Mouse (Mus musculus) CH12.LX (cell line): Measurements from ENCODE around the gene Ppard. TPM values are rescaled to one million over a fixed set of nuclear protein-coding genes. Genes with fewer than 3 reads are reported as not detected.
A peak's percentile ranks its signal among the peaks of the same experiment; 100 is the strongest.
"Not testable (repeated sequence)": the region's sequence is repeated elsewhere in the genome, so short reads cannot be mapped to it uniquely, and the experiment has no call there.

ENCODE experiments used
- DNase-seq: peaks from one replicate; pipeline ENCODE4 v3.0.0-alpha.2; 2013; ENCODE audit errors: extremely low read depth
- H3K27ac ChIP-seq: 2 replicates; pipeline ENCODE4 v1.5.1; 2012; ENCODE audit warnings: low read depth, mild to moderate bottlenecking, control low read depth, moderate library complexity; ENCODE audit not compliant: insufficient read depth
- H3K27me3 ChIP-seq: replicated peaks from 2 replicates; pipeline ENCODE3; 2012; ENCODE audit warnings: inconsistent platforms
- H3K36me3 ChIP-seq, 2 experiments: replicated peaks in 1 of 2; 2 replicates each; pipeline versions ENCODE3 to v1.6.1; 2012; ENCODE audit warnings: inconsistent platforms in 1 of 2, low read length in 1 of 2, mild to moderate bottlenecking in 1 of 2, mixed read lengths in 1 of 2, moderate library complexity in 1 of 2; ENCODE audit not compliant: control insufficient read depth in 1 of 2, insufficient read depth in 1 of 2
- H3K4me1 ChIP-seq, 2 experiments: 2 replicates each; pipeline ENCODE4 v1.6.1; 2012; ENCODE audit warnings: inconsistent platforms in 1 of 2, moderate library complexity in 1 of 2; ENCODE audit not compliant: insufficient read depth in 2 of 2, control insufficient read depth in 1 of 2
- H3K4me2 ChIP-seq: 2 replicates; pipeline ENCODE4 v1.6.1; 2012; ENCODE audit warnings: low read depth, mild to moderate bottlenecking, control low read depth; ENCODE audit not compliant: poor library complexity, insufficient read depth, severe bottlenecking
- H3K4me3 ChIP-seq, 3 experiments: fragments of 150-350 bp in 1 of 3; sonication (generic) in 1 of 3; replicated peaks in 1 of 3; 2 replicates each; pipeline versions ENCODE3 to v1.5.1; 2011 to 2012; ENCODE audit warnings: low read depth in 2 of 3, low read length in 2 of 3, mild to moderate bottlenecking in 2 of 3, moderate library complexity in 2 of 3, control low read depth in 1 of 3, improper control_type of control experiment in 1 of 3, inconsistent platforms in 1 of 3, mixed read lengths in 1 of 3; ENCODE audit not compliant: poor library complexity in 1 of 3
- H3K79me2 ChIP-seq: replicated peaks from 2 replicates; pipeline ENCODE4 v1.6.1; 2012; ENCODE audit warnings: mild to moderate bottlenecking, moderate library complexity; ENCODE audit not compliant: control insufficient read depth, poor library complexity, insufficient read depth, severe bottlenecking; ENCODE audit errors: extremely low read depth
- H3K9ac ChIP-seq: 2 replicates; pipeline ENCODE4 v1.6.1; 2012; ENCODE audit warnings: low read depth, mild to moderate bottlenecking, control low read depth, moderate library complexity; ENCODE audit not compliant: insufficient read depth
- H3K9me3 ChIP-seq: replicated peaks from 2 replicates; pipeline ENCODE3; 2012; ENCODE audit warnings: low read length, inconsistent platforms, mixed read lengths
- BHLHE40 ChIP-seq: IDR thresholded peaks from 2 replicates; pipeline ENCODE4 v1.6.1; 2011; ENCODE audit warnings: mild to moderate bottlenecking, low read depth, low read length, improper control_type of control experiment
- CHD2 ChIP-seq: IDR thresholded peaks from 2 replicates; pipeline ENCODE4 v1.6.1; 2011; ENCODE audit warnings: low read length, improper control_type of control experiment
- E2F4 ChIP-seq: IDR thresholded peaks from 2 replicates; pipeline ENCODE4 v1.6.1; 2011; ENCODE audit warnings: low read depth, low read length, improper control_type of control experiment; ENCODE audit not compliant: insufficient replicate concordance
- EP300 ChIP-seq: IDR thresholded peaks from 2 replicates; pipeline ENCODE4 v1.6.1; 2011; ENCODE audit warnings: low read length, improper control_type of control experiment
- HCFC1 ChIP-seq: IDR thresholded peaks from 2 replicates; pipeline ENCODE4 v1.6.1; 2012; ENCODE audit warnings: low read depth, mild to moderate bottlenecking, inconsistent platforms, low read length, improper control_type of control experiment
- JUN ChIP-seq: IDR thresholded peaks from 2 replicates; pipeline ENCODE4 v1.6.1; 2011; ENCODE audit warnings: low read depth, mild to moderate bottlenecking, low read length, improper control_type of control experiment, moderate library complexity; ENCODE audit not compliant: insufficient read depth
- KAT2A ChIP-seq: IDR thresholded peaks from 2 replicates; pipeline ENCODE4 v1.6.1; 2012; ENCODE audit warnings: low read length, improper control_type of control experiment, inconsistent platforms; ENCODE audit not compliant: insufficient replicate concordance
- MAX ChIP-seq: IDR thresholded peaks from 2 replicates; pipeline ENCODE4 v1.6.1; 2011; ENCODE audit warnings: low read length, improper control_type of control experiment
- MAZ ChIP-seq: IDR thresholded peaks from 2 replicates; pipeline ENCODE4 v1.6.1; 2012; ENCODE audit warnings: low read depth, mild to moderate bottlenecking, inconsistent platforms, low read length, improper control_type of control experiment, moderate library complexity
- MEF2A ChIP-seq: IDR thresholded peaks from 2 replicates; pipeline ENCODE4 v1.6.1; 2014; ENCODE audit warnings: low read depth, mild to moderate bottlenecking, inconsistent platforms, low read length, improper control_type of control experiment, borderline replicate concordance
- POLR2A ChIP-seq: IDR thresholded peaks from 2 replicates; pipeline ENCODE4 v1.6.1; 2011; ENCODE audit warnings: low read depth, mild to moderate bottlenecking, improper control_type of control experiment, low read length
- POLR2AphosphoS2 ChIP-seq: IDR thresholded peaks from 2 replicates; pipeline ENCODE4 v1.6.1; 2011; ENCODE audit warnings: low read depth, low read length, improper control_type of control experiment
- SIN3A ChIP-seq: IDR thresholded peaks from 2 replicates; pipeline ENCODE4 v1.6.1; 2012; ENCODE audit warnings: low read length, improper control_type of control experiment, inconsistent platforms
- TBP ChIP-seq: conservative IDR thresholded peaks from 2 replicates; pipeline ENCODE4 v1.6.1; 2011; ENCODE audit warnings: low read depth, low read length, improper control_type of control experiment
- USF1 ChIP-seq: IDR thresholded peaks from 2 replicates; pipeline ENCODE4 v1.6.1; 2014; ENCODE audit warnings: low read depth, mild to moderate bottlenecking, inconsistent platforms, low read length, improper control_type of control experiment
- USF2 ChIP-seq: conservative IDR thresholded peaks from 2 replicates; pipeline ENCODE4 v1.6.1; 2011; ENCODE audit warnings: low read depth, low read length, improper control_type of control experiment
- ZC3H11A ChIP-seq: IDR thresholded peaks from 2 replicates; pipeline ENCODE4 v1.6.1; 2012; ENCODE audit warnings: low read depth, mild to moderate bottlenecking, inconsistent platforms, low read length, improper control_type of control experiment
- ZKSCAN1 ChIP-seq: IDR thresholded peaks from 2 replicates; pipeline ENCODE4 v1.6.1; 2012; ENCODE audit warnings: low read depth, inconsistent platforms, low read length, improper control_type of control experiment, borderline replicate concordance
- ZNF384 ChIP-seq: IDR thresholded peaks from 2 replicates; pipeline ENCODE4 v1.6.1; 2012; ENCODE audit warnings: low read depth, low read length, improper control_type of control experiment, inconsistent platforms
- dilution Hi-C: fragments of 300-500 bp; cut with MboI; formaldehyde crosslinking; loops from 2 replicates; pipeline ENCODE4 v1.14.3; 2020; ENCODE audit warnings: low sequenced_read_pairs; ENCODE audit not compliant: extremely low pct_unique_long_range_greater_than_20kb, extremely low pct_ligation_motif_present
- in situ Hi-C: fragments of 300-500 bp; cut with MboI; formaldehyde crosslinking; loops from 3 replicates; pipeline ENCODE4 v1.14.3; 2019; ENCODE audit warnings: low sequenced_read_pairs, low pct_ligation_motif_present, low pct_unique_long_range_greater_than_20kb, mixed read lengths
- polyA plus RNA-seq: library from polyadenylated mRNA; unstranded; fragments of >175 nt; gene quantifications from 2 replicates; pipeline ENCODE4 v1.2.1, GENCODE M21; 2012; ENCODE audit warnings: low read depth; ENCODE audit not compliant: insufficient read length
- total RNA-seq, 2 experiments: library from RNA; depleted of rRNA; stranded (reverse); fragments of 300-350 nt in 1 of 2; fragments of >200 nt in 1 of 2; gene quantifications; 2 replicates each; pipeline ENCODE4 v1.2.3; 2012 to 2014

Gene Ppard
- total and polyA plus RNA-seq, 3 experiments: 2.9 to 15.5 (median 7.3) TPM

DNA sequence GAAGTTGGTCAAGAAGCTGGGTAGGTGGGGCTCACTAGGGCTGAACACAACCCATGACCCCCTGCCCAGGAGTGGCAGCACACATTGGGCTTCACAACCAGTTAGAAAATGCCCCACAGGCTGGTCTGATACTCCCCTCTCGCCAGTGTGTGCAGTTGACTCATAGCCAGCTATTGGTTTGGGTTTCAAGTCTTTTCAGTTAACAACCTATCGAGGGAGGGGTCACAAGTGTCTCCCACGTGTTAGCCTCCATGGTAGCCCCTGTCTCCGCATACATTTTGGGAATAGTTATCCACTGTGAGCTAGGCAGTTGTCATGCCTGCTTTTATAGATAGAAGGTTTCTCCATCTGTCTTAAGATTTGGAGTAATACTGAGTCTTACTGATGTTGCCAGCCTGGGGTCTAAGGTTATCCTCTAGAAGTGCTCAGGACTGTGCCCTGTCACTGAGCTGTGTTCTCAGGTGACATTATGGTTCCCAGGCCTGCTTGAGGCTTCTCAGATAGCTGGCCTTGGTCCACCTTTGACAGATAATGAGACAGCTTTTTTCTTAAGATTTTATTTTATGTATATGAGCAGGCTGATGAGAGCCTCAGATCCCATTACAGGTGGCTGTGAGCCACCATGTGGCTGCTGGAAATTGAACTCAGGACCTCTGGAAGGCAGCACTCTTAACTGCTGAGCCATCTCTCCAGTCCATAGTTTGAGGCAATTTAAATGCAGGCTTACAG is 97.2 kb downstream of the Ppard start (continued):
- no peak for TF ChIP-seq USF1
- TF ChIP-seq MEF2A: no peak
- TF ChIP-seq POLR2A: peak; percentile 20; the same call in 1 of the 2 replicates
- TF ChIP-seq USF2: no peak
- no peak for TF ChIP-seq ZKSCAN1
- TF ChIP-seq MAX: peak; percentile 83; the same call in 1 of the 2 replicates
- TF ChIP-seq ZC3H11A: no peak
- no peak for TF ChIP-seq TBP
- peak; percentile 54; the same call in 1 of the 2 replicates for TF ChIP-seq CHD2
- TF ChIP-seq BHLHE40: 0 out of 2 replicates have a peak, but pooled peaks have one; percentile 17
- TF ChIP-seq SIN3A: no peak; the same call in 1 of the 2 replicates
- TF ChIP-seq E2F4: no peak
- TF ChIP-seq JUN: no peak
- no peak for TF ChIP-seq MAZ
- TF ChIP-seq EP300: no peak
- no peak for TF ChIP-seq ZNF384
- 0 out of 2 replicates have a peak, but pooled peaks have one; percentile 56 for TF ChIP-seq KAT2A
- TF ChIP-seq, all 38 proteins: peak for 12

DNA sequence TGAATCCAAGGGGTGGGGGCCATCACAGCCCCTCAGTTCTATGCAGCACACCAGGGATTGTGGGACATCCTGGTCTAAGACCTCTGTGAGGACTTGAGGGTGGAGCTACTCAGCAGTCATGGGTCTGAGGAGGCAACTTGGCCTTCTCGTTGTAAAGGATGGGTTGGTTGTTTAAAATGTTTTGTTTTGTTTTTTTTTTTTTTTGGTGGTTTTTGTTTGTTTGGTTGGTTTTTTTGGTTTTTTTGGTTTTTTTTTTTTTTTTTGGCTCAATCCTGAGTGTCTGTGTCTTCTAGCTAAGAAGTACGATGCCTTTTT is 97.7 kb downstream of the Ppard start:
- TF ChIP-seq POLR2AphosphoS2: peak; percentile 89
- no peak for TF ChIP-seq HCFC1
- no peak for TF ChIP-seq CHD2
- TF ChIP-seq POLR2A: peak; percentile 50
- peak overlapping the region; percentile 98 for H3K9ac ChIP-seq
- DNase-seq: no peak
- H3K27me3 ChIP-seq: peaks cover 14% of the 10 kb centered on the region
- H3K4me3 ChIP-seq: peak overlapping the region; percentile 90 to 100 (median 93)
- H3K79me2 ChIP-seq: peaks cover 15% of the 10 kb centered on the region
- peaks cover 32 to 54% of the 10 kb centered on the region in 2 experiments for H3K36me3 ChIP-seq
- peak overlapping the region; percentile 88 for H3K4me2 ChIP-seq
- H3K27ac ChIP-seq: no peak overlapping the region
- peaks cover 13 to 26% of the 10 kb centered on the region in 2 experiments for H3K4me1 ChIP-seq
- H3K9me3 ChIP-seq: no peaks in the 10 kb centered on the region
- in situ Hi-C loops (no loop called here), dilution Hi-C loops (no loop called here)

DNA sequence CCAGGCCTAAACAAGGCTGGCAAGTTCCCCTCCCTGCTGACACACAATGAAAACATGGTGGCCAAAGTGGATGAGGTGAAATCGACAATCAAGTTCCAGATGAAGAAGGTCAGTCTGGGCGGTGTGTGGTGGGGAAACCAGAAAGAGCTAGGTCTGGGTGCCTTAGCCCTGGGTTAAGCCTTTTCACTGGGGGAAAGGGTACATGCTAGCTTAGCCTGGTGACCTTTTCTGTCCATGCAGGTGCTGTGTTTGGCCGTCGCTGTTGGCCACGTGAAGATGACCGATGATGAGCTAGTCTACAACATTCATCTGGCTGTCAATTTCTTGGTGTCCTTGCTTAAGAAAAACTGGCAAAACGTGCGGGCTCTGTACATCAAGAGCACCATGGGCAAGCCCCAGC is 98.1 kb downstream of the Ppard start:
- Histone ChIP-seq H3K79me2 (peaks cover 15% of the 10 kb centered on the region), H3K36me3 (peaks cover 30 to 50% of the 10 kb centered on the region in 2 experiments), H3K9ac (peak overlapping the region; percentile 10; the same call in 1 of the 2 replicates), H3K4me3 (peak overlapping the region in 2 of 3 experiments; percentile 41 to 100), H3K4me1 (peaks cover 13 to 28% of the 10 kb centered on the region in 2 experiments), H3K4me2 (peak overlapping the region; percentile 88; the same call in 1 of the 2 replicates), H3K27me3 (peaks cover 18% of the 10 kb centered on the region)
- dilution Hi-C loops, H3K9me3 ChIP-seq, DNase-seq, in situ Hi-C loops, H3K27ac ChIP-seq: not testable (repeated sequence)
